Mouse (Mus musculus) gastrocnemius, adult 8-10 months (tissue): ENCODE data around the gene Pramef8. TPM values are rescaled to one million over a fixed set of nuclear protein-coding genes. Genes with fewer than 3 reads are reported as not detected.
"Not testable (repeated sequence)": the region's sequence is repeated elsewhere in the genome, so short reads cannot be mapped to it uniquely, and the experiment has no call there.

Experiments
- DNase-seq, 2 experiments: peaks; one replicate each; pipeline ENCODE4 v3.0.0; 2022; ENCODE audit warnings: low spot score in 2 of 2
- total RNA-seq, 4 experiments: library from RNA; stranded (reverse); gene quantifications; 2 replicates each; pipeline ENCODE4 v1.2.4; 2022

Gene Pramef8
- total RNA-seq = 1 to 10 TPM; 6.2 to 9.2 (median 7.4) TPM

- DNase-seq = peak; percentile 85 to 89
Observed at GRCm38 (mm10) chr4:143412219-143413092, at the start of gene Pramef8. Gene Pramef8 (plus strand): TSS chr4:143412426.

- DNase-seq = no peak
Observed at GRCm38 (mm10) chr4:143366415-143367041, 45.7 kb upstream of the Pramef8 start.

GRCm38 (mm10) chr4:143379480-143379879, 32.7 kb upstream of the Pramef8 start:
- no peak for DNase-seq

DNA sequence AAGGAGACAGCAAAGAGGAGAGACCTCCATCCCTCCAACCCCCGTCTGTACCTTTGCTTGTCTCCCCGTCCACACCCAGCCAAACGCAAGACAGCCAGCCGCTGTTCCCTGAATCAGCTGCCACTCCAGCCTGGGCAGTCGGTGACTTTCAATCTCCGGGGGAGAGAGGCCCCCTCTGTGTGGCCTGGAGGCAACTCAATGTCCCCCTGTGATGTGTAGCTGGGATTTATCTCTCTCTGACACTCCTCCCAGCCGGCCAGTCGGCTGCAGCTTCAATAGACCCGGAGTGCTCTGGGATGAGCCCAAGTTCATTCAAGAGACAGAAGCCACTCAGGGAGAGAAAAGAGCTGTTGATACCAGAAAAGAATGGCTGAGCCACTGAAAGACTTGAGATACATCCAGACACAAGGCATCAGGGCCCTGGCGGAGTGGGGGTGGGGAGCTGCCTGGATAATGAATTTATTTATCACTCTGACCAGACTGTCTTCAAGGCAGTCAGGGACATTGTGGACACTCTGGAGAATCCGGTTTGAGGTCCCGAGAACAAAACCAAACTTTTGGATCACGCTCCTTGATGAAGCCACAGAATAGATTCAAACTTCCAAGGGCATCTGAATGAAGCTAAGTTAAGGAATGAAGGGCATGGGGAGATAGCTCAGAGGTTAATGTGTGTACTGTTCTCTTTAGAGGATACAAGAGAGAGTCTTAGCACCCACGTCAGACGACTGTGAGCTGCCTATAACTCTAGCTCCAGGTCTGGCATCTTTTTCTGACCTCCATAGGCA, 32.1 kb upstream of the Pramef8 start:
- no peak for DNase-seq

GRCm38 (mm10) chr4:143380716-143381004, 31.6 kb upstream of the Pramef8 start:
- DNase-seq = no peak

DNA sequence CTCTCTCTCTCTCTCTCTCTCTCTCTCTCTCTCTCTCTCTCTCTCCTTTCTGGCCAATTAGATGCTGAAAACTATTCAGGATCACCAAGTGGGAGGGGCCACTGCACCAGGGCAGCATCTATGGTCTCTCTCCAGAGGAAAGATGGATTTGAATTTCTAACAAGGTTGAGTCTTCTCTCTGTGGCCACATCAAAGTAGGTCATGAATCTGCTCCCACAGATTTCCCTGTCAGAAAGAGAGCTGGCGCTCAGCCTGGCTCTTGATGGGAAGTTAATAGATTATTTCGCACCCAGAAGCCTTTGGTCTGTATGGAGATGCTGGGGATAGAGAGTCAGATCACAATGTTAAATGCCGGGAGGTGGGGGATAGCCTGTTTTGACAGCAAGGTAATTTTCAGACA, 30.1 kb upstream of the Pramef8 start:
- DNase-seq = no peak

- no peak for DNase-seq
Observed at GRCm38 (mm10) chr4:143383646-143384045, 28.6 kb upstream of the Pramef8 start.

- no peak for DNase-seq
Observed at GRCm38 (mm10) chr4:143388955-143389702, 23.1 kb upstream of the Pramef8 start.

- DNase-seq = no peak
Observed at GRCm38 (mm10) chr4:143394181-143394580, 18.0 kb upstream of the Pramef8 start, which contains the start of gene Pramel1. Gene Pramel1 (plus strand): TSS chr4:143394428.

- DNase-seq = no peak
Observed at GRCm38 (mm10) chr4:143411566-143412218, 534 bp upstream of the Pramef8 start.

GRCm38 (mm10) chr4:143413621-143414020, 1.4 kb downstream of the Pramef8 start:
- DNase-seq = no peak

DNA sequence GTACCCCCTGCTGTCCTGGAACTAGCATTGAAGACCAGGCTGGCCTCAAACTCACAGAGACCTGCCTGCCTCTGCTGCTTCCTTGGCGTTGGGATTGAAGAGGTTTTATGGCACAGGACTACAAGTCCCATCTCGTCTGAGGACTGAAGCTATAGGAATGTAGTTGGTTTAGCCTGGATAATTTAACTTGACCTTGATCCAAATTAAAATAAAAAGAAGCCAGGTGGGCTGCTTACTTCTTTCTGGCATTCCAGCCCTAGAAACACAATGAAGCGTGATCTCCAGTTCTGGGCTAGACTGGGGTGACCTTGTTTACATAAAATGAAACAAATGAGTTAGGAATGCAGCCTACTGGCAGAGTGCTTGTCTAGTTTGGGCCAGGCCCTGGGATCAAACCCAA, 1.9 kb downstream of the Pramef8 start:
- no peak for DNase-seq

- not testable (repeated sequence) for DNase-seq
Observed at GRCm38 (mm10) chr4:143426770-143427169, 14.5 kb downstream of the Pramef8 start.

GRCm38 (mm10) chr4:143450224-143450623, 38.0 kb downstream of the Pramef8 start, which contains the start of gene Oog4:
Gene Oog4 (minus strand): TSS chr4:143450324.
- no peak for DNase-seq

Other genes starting within 250 kb of the Pramef8 start
- 10 to 100 TPM; 20.3 to 28.1 (median 25.8) TPM for gene Prdm2, start 199.4 kb upstream of the Pramef8 start, total RNA-seq
- 1 to 10 TPM; 2.9 to 4.9 (median 4.2) TPM for gene Pdpn, start 112.9 kb upstream of the Pramef8 start, total RNA-seq
- gene Lrrc38, start 62.7 kb upstream of the Pramef8 start, total RNA-seq = 10 to 100 TPM; 19.6 to 40.5 (median 28.9) TPM
- not detected for gene Pramel1, start 18.0 kb upstream of the Pramef8 start, total RNA-seq
- gene Oog4, start 37.9 kb downstream of the Pramef8 start, total RNA-seq = not detected
- not detected for gene Gm13043, start 98.9 kb downstream of the Pramef8 start, total RNA-seq
- not detected for gene Gm13040, start 123.5 kb downstream of the Pramef8 start, total RNA-seq
- not detected for gene BC080695, start 139.3 kb downstream of the Pramef8 start, total RNA-seq
- gene Gm13057, start 139.3 kb downstream of the Pramef8 start, total RNA-seq = not detected
- not detected for gene Gm13083, start 202.6 kb downstream of the Pramef8 start, total RNA-seq
- not detected for gene Gm13088, start 244.8 kb downstream of the Pramef8 start, total RNA-seq